Mouse (Mus musculus): Measurements from ENCODE around the gene Galnt13.

GRCm38 (mm10) chr2:54442734-54443500, 6.8 kb downstream of the Galnt13 start:
- no peak for TF ChIP-seq CTCF (IDR thresholded peaks at IDR 0.05; ENCODE audit: borderline replicate concordance, insufficient read depth, low read length)
- TF ChIP-seq POLR2A (IDR thresholded peaks at IDR 0.05; ENCODE audit: low read depth, low read length) = no peak

All from embryonic fibroblast, embryonic 13.5 days (primary cell).